Mouse (Mus musculus): Measurements from ENCODE around the gene Rdh12.

DNA sequence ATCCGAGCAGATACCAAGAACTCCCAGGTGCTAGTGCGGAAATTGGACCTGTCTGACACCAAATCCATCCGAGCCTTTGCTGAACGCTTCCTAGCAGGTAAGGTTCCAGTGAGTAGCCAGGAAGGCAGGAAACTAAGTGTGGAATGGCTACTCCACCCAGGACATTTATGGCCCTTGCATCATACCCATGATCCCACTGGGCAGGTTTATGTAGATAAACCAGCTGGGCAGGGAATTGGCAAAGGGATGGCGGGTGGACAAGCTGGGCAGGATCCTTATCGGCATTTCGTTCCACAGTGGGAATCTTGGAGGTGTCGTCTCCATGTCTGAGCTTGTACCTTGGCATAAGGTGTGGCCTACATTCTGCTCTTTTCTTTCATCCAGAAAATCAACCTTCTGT is 2.7 kb downstream of the Rdh12 start:
- no peak for TF ChIP-seq POLR2A (IDR thresholded peaks at IDR 0.05; ENCODE audit: borderline replicate concordance, insufficient read depth, low read length)
- TF ChIP-seq CTCF (IDR thresholded peaks at IDR 0.05; ENCODE audit: borderline replicate concordance, insufficient read depth, low read depth, low read length), result no peak

Data from cerebellum, adult 2 months (tissue).